Mouse (Mus musculus) stomach, postnatal 0 days (tissue): ENCODE results near the gene Ctnnd2.

ENCODE experiments used
- CTCF ChIP-seq: IDR thresholded peaks from 2 replicates; pipeline ENCODE4 v1.5.1; 2016; ENCODE audit warnings: antibody characterized with exemption, low read depth, mild to moderate bottlenecking, moderate library complexity
- EP300 ChIP-seq: optimal IDR thresholded peaks from 2 replicates; pipeline ENCODE3; 2016; ENCODE audit warnings: antibody characterized with exemption

GRCm38 (mm10) chr15:30795723-30796122 is 623.3 kb downstream of the Ctnnd2 start:
- no peak for TF ChIP-seq EP300
- TF ChIP-seq CTCF: no peak
